Mouse (Mus musculus) kidney, adult 18-20 months (tissue): ENCODE measurements at regions not wholly inside any gene's neighbourhood (a gene's known extent, or its start where the extent isn't known, plus 50 kb on each side); places are given as distances from the start of the nearest gene placed in this dataset.
"Not testable (repeated sequence)": the region's sequence is repeated elsewhere in the genome, so short reads cannot be mapped to it uniquely, and the experiment has no call there.

ENCODE experiments used
- DNase-seq: peaks from one replicate; pipeline ENCODE4 v3.0.0; 2021

GRCm38 (mm10) chr1:23316288-23316687, 81.3 kb downstream of the Ogfrl1 start:
- not testable (repeated sequence) for DNase-seq

- DNase-seq: not testable (repeated sequence)
Measured at GRCm38 (mm10) chr1:23314863-23315262, 82.7 kb downstream of the Ogfrl1 start.

- no peak for DNase-seq
Measured at GRCm38 (mm10) chr1:23292718-23293117, 104.9 kb downstream of the Ogfrl1 start.

GRCm38 (mm10) chr1:23286741-23287140, 110.8 kb downstream of the Ogfrl1 start:
- peak; percentile 42 for DNase-seq

GRCm38 (mm10) chr1:23282870-23283219, 114.7 kb downstream of the Ogfrl1 start:
- DNase-seq: no peak

- no peak for DNase-seq
Measured at GRCm38 (mm10) chr1:23282215-23282869, 115.2 kb downstream of the Ogfrl1 start.

GRCm38 (mm10) chr1:23279827-23280226, 117.7 kb downstream of the Ogfrl1 start:
- DNase-seq: no peak

- no peak for DNase-seq
Measured at GRCm38 (mm10) chr1:23272077-23272476, 125.5 kb downstream of the Ogfrl1 start.

GRCm38 (mm10) chr1:23270910-23271822, 126.4 kb downstream of the Ogfrl1 start:
- DNase-seq: peak; percentile 69

GRCm38 (mm10) chr1:23268062-23268461, 129.5 kb downstream of the Ogfrl1 start:
- DNase-seq: no peak

GRCm38 (mm10) chr1:23265556-23266232, 131.9 kb downstream of the Ogfrl1 start:
- DNase-seq: peak; percentile 49

- DNase-seq: no peak
Measured at GRCm38 (mm10) chr1:23264251-23264650, 133.3 kb downstream of the Ogfrl1 start.

- DNase-seq: no peak
Measured at GRCm38 (mm10) chr1:23263798-23264197, 133.8 kb downstream of the Ogfrl1 start.

- DNase-seq: no peak
Measured at GRCm38 (mm10) chr1:23261652-23262051, 135.9 kb downstream of the Ogfrl1 start.

GRCm38 (mm10) chr1:23257306-23257895, 140.2 kb downstream of the Ogfrl1 start:
- peak; percentile 36 for DNase-seq

- DNase-seq: peak; percentile 88
Measured at GRCm38 (mm10) chr1:23256630-23257001, 141.0 kb downstream of the Ogfrl1 start.

- peak; percentile 96 for DNase-seq
Measured at GRCm38 (mm10) chr1:23255925-23256629, 141.5 kb downstream of the Ogfrl1 start.

- DNase-seq: no peak
Measured at GRCm38 (mm10) chr1:23254235-23254634, 143.3 kb downstream of the Ogfrl1 start.

GRCm38 (mm10) chr1:23231522-23231921, 129.5 kb upstream of the 4933415F23Rik start:
- no peak for DNase-seq

- no peak for DNase-seq
Measured at GRCm38 (mm10) chr1:23228478-23228877, 126.4 kb upstream of the 4933415F23Rik start.

- DNase-seq: peak; percentile 7
Measured at GRCm38 (mm10) chr1:23214462-23215158, 112.6 kb upstream of the 4933415F23Rik start.

GRCm38 (mm10) chr1:23207843-23208242, 105.8 kb upstream of the 4933415F23Rik start:
- no peak for DNase-seq
